Mouse (Mus musculus) CH12.LX (cell line): ENCODE results near the gene Vps36. TPM values are rescaled to one million over a fixed set of nuclear protein-coding genes. Genes with fewer than 3 reads are reported as not detected.

Source experiments
- DNase-seq: peaks from one replicate; pipeline ENCODE4 v3.0.0-alpha.2; 2013; ENCODE audit errors: extremely low read depth
- H3K27ac ChIP-seq: 2 replicates; pipeline ENCODE4 v1.5.1; 2012; ENCODE audit warnings: low read depth, mild to moderate bottlenecking, control low read depth, moderate library complexity; ENCODE audit not compliant: insufficient read depth
- H3K27me3 ChIP-seq: replicated peaks from 2 replicates; pipeline ENCODE3; 2012; ENCODE audit warnings: inconsistent platforms
- H3K36me3 ChIP-seq, 2 experiments: replicated peaks in 1 of 2; 2 replicates each; pipeline versions ENCODE3 to v1.6.1; 2012; ENCODE audit warnings: inconsistent platforms in 1 of 2, low read length in 1 of 2, mild to moderate bottlenecking in 1 of 2, mixed read lengths in 1 of 2, moderate library complexity in 1 of 2; ENCODE audit not compliant: control insufficient read depth in 1 of 2, insufficient read depth in 1 of 2
- H3K4me1 ChIP-seq, 2 experiments: 2 replicates each; pipeline ENCODE4 v1.6.1; 2012; ENCODE audit warnings: inconsistent platforms in 1 of 2, moderate library complexity in 1 of 2; ENCODE audit not compliant: insufficient read depth in 2 of 2, control insufficient read depth in 1 of 2
- H3K4me2 ChIP-seq: 2 replicates; pipeline ENCODE4 v1.6.1; 2012; ENCODE audit warnings: low read depth, mild to moderate bottlenecking, control low read depth; ENCODE audit not compliant: poor library complexity, insufficient read depth, severe bottlenecking
- H3K4me3 ChIP-seq, 3 experiments: fragments of 150-350 bp in 1 of 3; sonication (generic) in 1 of 3; replicated peaks in 1 of 3; 2 replicates each; pipeline versions ENCODE3 to v1.5.1; 2011 to 2012; ENCODE audit warnings: low read depth in 2 of 3, low read length in 2 of 3, mild to moderate bottlenecking in 2 of 3, moderate library complexity in 2 of 3, control low read depth in 1 of 3, improper control_type of control experiment in 1 of 3, inconsistent platforms in 1 of 3, mixed read lengths in 1 of 3; ENCODE audit not compliant: poor library complexity in 1 of 3
- H3K79me2 ChIP-seq: replicated peaks from 2 replicates; pipeline ENCODE4 v1.6.1; 2012; ENCODE audit warnings: mild to moderate bottlenecking, moderate library complexity; ENCODE audit not compliant: control insufficient read depth, poor library complexity, insufficient read depth, severe bottlenecking; ENCODE audit errors: extremely low read depth
- H3K9ac ChIP-seq: 2 replicates; pipeline ENCODE4 v1.6.1; 2012; ENCODE audit warnings: low read depth, mild to moderate bottlenecking, control low read depth, moderate library complexity; ENCODE audit not compliant: insufficient read depth
- H3K9me3 ChIP-seq: replicated peaks from 2 replicates; pipeline ENCODE3; 2012; ENCODE audit warnings: low read length, inconsistent platforms, mixed read lengths
- BHLHE40 ChIP-seq: IDR thresholded peaks from 2 replicates; pipeline ENCODE4 v1.6.1; 2011; ENCODE audit warnings: mild to moderate bottlenecking, low read depth, low read length, improper control_type of control experiment
- CTCF ChIP-seq, 2 experiments: IDR thresholded peaks in 1 of 2; conservative IDR thresholded peaks in 1 of 2; 2 replicates each; pipeline ENCODE4 v1.5.1; 2011 to 2012; ENCODE audit warnings: low read depth in 2 of 2, low read length in 2 of 2, improper control_type of control experiment in 1 of 2, inconsistent platforms in 1 of 2, mild to moderate bottlenecking in 1 of 2, moderate library complexity in 1 of 2
- ELF1 ChIP-seq: IDR thresholded peaks from 2 replicates; pipeline ENCODE4 v1.6.1; 2014; ENCODE audit warnings: low read depth, mild to moderate bottlenecking, inconsistent platforms, low read length, improper control_type of control experiment
- EP300 ChIP-seq: IDR thresholded peaks from 2 replicates; pipeline ENCODE4 v1.6.1; 2011; ENCODE audit warnings: low read length, improper control_type of control experiment
- ETS1 ChIP-seq: conservative IDR thresholded peaks from 2 replicates; pipeline ENCODE4 v1.6.1; 2012; ENCODE audit warnings: low read depth, mild to moderate bottlenecking, inconsistent platforms, low read length, improper control_type of control experiment, moderate library complexity
- JUND ChIP-seq: conservative IDR thresholded peaks from 2 replicates; pipeline ENCODE4 v1.6.1; 2011; ENCODE audit warnings: low read depth, low read length, improper control_type of control experiment
- KAT2A ChIP-seq: IDR thresholded peaks from 2 replicates; pipeline ENCODE4 v1.6.1; 2012; ENCODE audit warnings: low read length, improper control_type of control experiment, inconsistent platforms; ENCODE audit not compliant: insufficient replicate concordance
- MEF2A ChIP-seq: IDR thresholded peaks from 2 replicates; pipeline ENCODE4 v1.6.1; 2014; ENCODE audit warnings: low read depth, mild to moderate bottlenecking, inconsistent platforms, low read length, improper control_type of control experiment, borderline replicate concordance
- MXI1 ChIP-seq: IDR thresholded peaks from 2 replicates; pipeline ENCODE4 v1.6.1; 2011; ENCODE audit warnings: mild to moderate bottlenecking, low read depth, low read length, improper control_type of control experiment
- MYC ChIP-seq: IDR thresholded peaks from 2 replicates; pipeline ENCODE4 v1.6.1; 2011; ENCODE audit warnings: low read depth, mild to moderate bottlenecking, improper control_type of control experiment, low read length
- NELFE ChIP-seq: IDR thresholded peaks from 2 replicates; pipeline ENCODE4 v1.6.1; 2011; ENCODE audit warnings: low read depth, low read length, improper control_type of control experiment
- POLR2A ChIP-seq: IDR thresholded peaks from 2 replicates; pipeline ENCODE4 v1.6.1; 2011; ENCODE audit warnings: low read depth, mild to moderate bottlenecking, improper control_type of control experiment, low read length
- POLR2AphosphoS2 ChIP-seq: IDR thresholded peaks from 2 replicates; pipeline ENCODE4 v1.6.1; 2011; ENCODE audit warnings: low read depth, low read length, improper control_type of control experiment
- SMC3 ChIP-seq: IDR thresholded peaks from 2 replicates; pipeline ENCODE4 v1.6.1; 2011; ENCODE audit warnings: low read depth, low read length, improper control_type of control experiment
- USF1 ChIP-seq: IDR thresholded peaks from 2 replicates; pipeline ENCODE4 v1.6.1; 2014; ENCODE audit warnings: low read depth, mild to moderate bottlenecking, inconsistent platforms, low read length, improper control_type of control experiment
- ZKSCAN1 ChIP-seq: IDR thresholded peaks from 2 replicates; pipeline ENCODE4 v1.6.1; 2012; ENCODE audit warnings: low read depth, inconsistent platforms, low read length, improper control_type of control experiment, borderline replicate concordance
- ZMIZ1 ChIP-seq: IDR thresholded peaks from 2 replicates; pipeline ENCODE4 v1.6.1; 2012; ENCODE audit warnings: low read depth, mild to moderate bottlenecking, inconsistent platforms, low read length, improper control_type of control experiment
- ZNF384 ChIP-seq: IDR thresholded peaks from 2 replicates; pipeline ENCODE4 v1.6.1; 2012; ENCODE audit warnings: low read depth, low read length, improper control_type of control experiment, inconsistent platforms
- dilution Hi-C: fragments of 300-500 bp; cut with MboI; formaldehyde crosslinking; loops from 2 replicates; pipeline ENCODE4 v1.14.3; 2020; ENCODE audit warnings: low sequenced_read_pairs; ENCODE audit not compliant: extremely low pct_unique_long_range_greater_than_20kb, extremely low pct_ligation_motif_present
- in situ Hi-C: fragments of 300-500 bp; cut with MboI; formaldehyde crosslinking; loops from 3 replicates; pipeline ENCODE4 v1.14.3; 2019; ENCODE audit warnings: low sequenced_read_pairs, low pct_ligation_motif_present, low pct_unique_long_range_greater_than_20kb, mixed read lengths
- polyA plus RNA-seq: library from polyadenylated mRNA; unstranded; fragments of >175 nt; gene quantifications from 2 replicates; pipeline ENCODE4 v1.2.1, GENCODE M21; 2012; ENCODE audit warnings: low read depth; ENCODE audit not compliant: insufficient read length
- total RNA-seq, 2 experiments: library from RNA; depleted of rRNA; stranded (reverse); fragments of 300-350 nt in 1 of 2; fragments of >200 nt in 1 of 2; gene quantifications; 2 replicates each; pipeline ENCODE4 v1.2.3; 2012 to 2014

Gene Vps36
- total and polyA plus RNA-seq, 3 experiments = 17.8 to 43.1 (median 24.7) TPM

DNA sequence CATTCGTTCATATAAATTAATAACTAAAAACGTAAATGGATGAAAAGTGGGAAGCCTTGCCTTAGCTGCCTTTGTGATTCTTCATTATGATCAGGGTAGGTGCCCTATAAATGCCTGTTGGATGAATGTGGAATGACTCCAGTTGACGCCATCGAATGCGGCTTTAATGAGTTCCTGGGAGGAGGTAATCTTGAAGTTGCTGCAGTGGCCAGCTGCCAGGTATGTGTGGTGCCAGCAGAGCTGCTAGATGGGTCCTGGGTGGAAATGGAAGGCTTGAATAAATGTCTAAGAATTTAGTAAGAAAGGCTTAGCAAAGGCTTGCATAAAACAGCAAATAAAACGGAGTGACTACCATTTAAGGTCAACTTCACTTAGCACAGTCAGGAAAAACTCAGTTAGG is 72.2 kb downstream of the Vps36 start:
- no peak overlapping the region for H3K4me3 ChIP-seq
- in situ Hi-C loops = no loop called here
- H3K4me1 ChIP-seq = peaks cover 0 to 8% of the 10 kb centered on the region in 2 experiments; a peak in 2 of 4 replicates
- no peaks in the 10 kb centered on the region for H3K79me2 ChIP-seq
- no peak overlapping the region for H3K9ac ChIP-seq
- no peak for TF ChIP-seq ZNF384
- no peak for TF ChIP-seq USF1
- TF ChIP-seq BHLHE40 = no peak
- no peak for TF ChIP-seq KAT2A
- TF ChIP-seq CTCF (conservative IDR thresholded peaks at IDR 0.05 in 1 of 2, IDR thresholded peaks at IDR 0.05 in 1 of 2; ENCODE audit: low read depth in 2 of 2, low read length in 2 of 2) = no peak
- TF ChIP-seq ZMIZ1 = no peak
- no peak for TF ChIP-seq SMC3
- TF ChIP-seq, all 38 proteins: peak for 0
- no peaks in the 10 kb centered on the region for H3K9me3 ChIP-seq
- dilution Hi-C loops = no loop called here
- peaks cover 0 to 3% of the 10 kb centered on the region in 2 experiments for H3K36me3 ChIP-seq
- DNase-seq = no peak
- no peak overlapping the region for H3K27ac ChIP-seq
- no peak overlapping the region for H3K4me2 ChIP-seq
- no peaks in the 10 kb centered on the region for H3K27me3 ChIP-seq

DNA sequence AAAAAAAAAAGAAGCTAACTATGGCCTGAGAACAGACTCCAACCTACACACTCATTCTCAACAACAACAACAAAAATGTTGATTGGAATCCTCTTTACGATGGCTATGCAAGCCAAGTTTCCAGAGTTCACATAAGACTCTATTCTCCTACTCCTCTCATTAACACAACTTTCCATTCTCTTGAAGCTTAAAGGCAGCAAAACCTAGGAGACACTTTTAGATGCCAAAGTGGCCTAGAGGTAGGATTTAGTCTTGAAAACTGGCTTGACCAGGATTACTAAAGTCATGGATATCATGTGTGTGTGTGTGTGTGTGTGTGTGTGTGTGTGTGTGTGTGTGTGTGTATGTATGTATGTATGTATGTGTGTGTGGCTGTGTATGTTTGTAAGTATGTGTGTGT is 72.6 kb downstream of the Vps36 start:
- Histone ChIP-seq H3K9ac (no peak overlapping the region), H3K27me3 (no peaks in the 10 kb centered on the region), H3K4me1 (peaks cover 0 to 8% of the 10 kb centered on the region in 2 experiments; a peak in 2 of 4 replicates), H3K36me3 (peaks cover 0 to 3% of the 10 kb centered on the region in 2 experiments), H3K4me2 (no peak overlapping the region), H3K27ac (no peak overlapping the region), H3K9me3 (no peaks in the 10 kb centered on the region), H3K4me3 (no peak overlapping the region), H3K79me2 (no peaks in the 10 kb centered on the region)
- in situ Hi-C loops = no loop called here
- no peak for DNase-seq
- dilution Hi-C loops = no loop called here
- TF ChIP-seq EP300 = no peak

DNA sequence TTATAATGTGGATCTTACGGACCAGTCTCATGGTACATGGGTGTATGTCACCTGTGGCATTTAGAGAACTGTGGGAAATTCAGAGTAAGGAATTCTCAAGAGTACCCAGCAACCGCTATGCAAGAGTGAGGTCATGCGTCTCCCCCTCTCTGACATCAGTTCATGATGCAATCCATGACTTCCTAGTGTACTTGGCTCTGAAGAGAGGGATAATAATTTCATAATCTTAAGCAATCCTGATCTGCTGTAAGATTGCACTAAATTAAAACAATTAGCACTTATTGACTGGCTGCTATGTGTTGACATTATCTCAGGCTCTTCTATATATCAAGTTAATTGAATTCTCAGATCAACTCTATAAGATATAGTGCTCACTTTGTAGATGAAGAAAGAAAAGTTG is 74.2 kb downstream of the Vps36 start:
- H3K27ac ChIP-seq = no peak overlapping the region
- no peaks in the 10 kb centered on the region for H3K27me3 ChIP-seq
- no peaks in the 10 kb centered on the region for H3K36me3 ChIP-seq
- TF ChIP-seq EP300 = no peak
- TF ChIP-seq MXI1 = no peak
- no peak for TF ChIP-seq MEF2A
- TF ChIP-seq JUND = no peak
- no peak for TF ChIP-seq ZNF384
- TF ChIP-seq POLR2A = no peak
- TF ChIP-seq POLR2AphosphoS2 = no peak
- TF ChIP-seq NELFE = no peak
- no peak for TF ChIP-seq ZKSCAN1
- TF ChIP-seq ETS1 = no peak
- no peak for TF ChIP-seq ELF1
- TF ChIP-seq MYC = no peak
- no peak for TF ChIP-seq BHLHE40
- H3K9ac ChIP-seq = no peak overlapping the region
- H3K4me2 ChIP-seq = no peak overlapping the region
- peaks cover 0 to 2% of the 10 kb centered on the region in 2 experiments; a peak in 1 of 4 replicates for H3K4me1 ChIP-seq
- dilution Hi-C loops (no loop called here), in situ Hi-C loops (no loop called here)
- no peaks in the 10 kb centered on the region for H3K79me2 ChIP-seq
- no peaks in the 10 kb centered on the region for H3K9me3 ChIP-seq
- H3K4me3 ChIP-seq = no peak overlapping the region
- DNase-seq = no peak
